Mouse (Mus musculus) urinary bladder, postnatal 25 days (tissue): Measurements from ENCODE around the gene Cacul1.
"Not testable (repeated sequence)": the region's sequence is repeated elsewhere in the genome, so short reads cannot be mapped to it uniquely, and the experiment has no call there.

ENCODE experiments used
- DNase-seq: peaks from one replicate; pipeline ENCODE4 v3.0.0; 2022; ENCODE audit warnings: low spot score

The Cacul1 gene

GRCm38 (mm10) chr19:60580582-60581339 lies at the start of gene Cacul1:
Cacul1 (minus strand) TSS chr19:60581025.
- peak; percentile 96 for DNase-seq

GRCm38 (mm10) chr19:60619420-60619819 lies 38.6 kb upstream of the Cacul1 start:
- no peak for DNase-seq

- no peak for DNase-seq
These were observed 36.2 kb upstream of the Cacul1 start for GRCm38 (mm10) chr19:60617007-60617406.

GRCm38 (mm10) chr19:60615470-60616200 lies 34.8 kb upstream of the Cacul1 start:
- no peak for DNase-seq

- peak; percentile 5 for DNase-seq
These were observed 30.8 kb upstream of the Cacul1 start for GRCm38 (mm10) chr19:60611525-60612215.

- DNase-seq: peak; percentile 16
These were observed 27.9 kb upstream of the Cacul1 start for GRCm38 (mm10) chr19:60608766-60609165.

- DNase-seq: no peak
These were observed 22.8 kb upstream of the Cacul1 start for GRCm38 (mm10) chr19:60603586-60603985.

GRCm38 (mm10) chr19:60602066-60602465 lies 21.2 kb upstream of the Cacul1 start:
- not testable (repeated sequence) for DNase-seq

GRCm38 (mm10) chr19:60598025-60598697 lies 17.3 kb upstream of the Cacul1 start:
- DNase-seq: no peak

- DNase-seq: no peak
These were observed 8.8 kb upstream of the Cacul1 start for GRCm38 (mm10) chr19:60589646-60590045.

GRCm38 (mm10) chr19:60586652-60587051 lies 5.8 kb upstream of the Cacul1 start:
- no peak for DNase-seq

GRCm38 (mm10) chr19:60583201-60583600 lies 2.4 kb upstream of the Cacul1 start:
- DNase-seq: no peak

- no peak for DNase-seq
These were observed 809 bp upstream of the Cacul1 start for GRCm38 (mm10) chr19:60581377-60582290.

- peak; percentile 36 for DNase-seq
These were observed 849 bp downstream of the Cacul1 start for GRCm38 (mm10) chr19:60579771-60580581.

- no peak for DNase-seq
These were observed 4.1 kb downstream of the Cacul1 start for GRCm38 (mm10) chr19:60576741-60577140.

- no peak for DNase-seq
These were observed 20.3 kb downstream of the Cacul1 start for GRCm38 (mm10) chr19:60560497-60560896.

GRCm38 (mm10) chr19:60554866-60555438 lies 25.9 kb downstream of the Cacul1 start:
- DNase-seq: no peak

GRCm38 (mm10) chr19:60553501-60553900 lies 27.3 kb downstream of the Cacul1 start:
- DNase-seq: peak; percentile 51

GRCm38 (mm10) chr19:60543302-60543701 lies 37.5 kb downstream of the Cacul1 start:
- DNase-seq: no peak

GRCm38 (mm10) chr19:60531897-60532296 lies 48.9 kb downstream of the Cacul1 start:
- no peak for DNase-seq
